Mouse (Mus musculus) lung, embryonic 16.5 days (tissue): ENCODE measurements at regions not wholly inside any gene's neighbourhood (a gene's known extent, or its start where the extent isn't known, plus 50 kb on each side); places are given as distances from the start of the nearest gene placed in this dataset.

Experiments
- ATAC-seq: fragments of 200-750 bp; cut with Nextera tagmentation; 2 replicates; pipeline ENCODE4 v1.8.0; 2017; ENCODE audit warnings: low read depth, mild to moderate bottlenecking, moderate library complexity
- H3K27ac ChIP-seq: fragments of 300-500 bp; sonication (generic); 2 replicates; pipeline ENCODE4 v1.5.1; 2014; ENCODE audit warnings: mild to moderate bottlenecking, control low read depth, low read length
- H3K27me3 ChIP-seq: fragments of 300-500 bp; sonication (generic); 2 replicates; pipeline ENCODE4 v1.6.1; 2014; ENCODE audit warnings: low read depth, low read length, mixed read lengths; ENCODE audit not compliant: control insufficient read depth, insufficient read depth
- H3K36me3 ChIP-seq: fragments of 300-500 bp; sonication (generic); 2 replicates; pipeline ENCODE4 v1.6.1; 2014; ENCODE audit warnings: low read length; ENCODE audit not compliant: control insufficient read depth, insufficient read depth
- H3K4me1 ChIP-seq: fragments of 300-500 bp; sonication (generic); replicated peaks from 2 replicates; pipeline ENCODE4 v1.6.1; 2014; ENCODE audit warnings: low read length, mixed read lengths; ENCODE audit not compliant: control insufficient read depth, insufficient read depth
- H3K4me2 ChIP-seq: fragments of 300-500 bp; sonication (generic); 2 replicates; pipeline ENCODE4 v1.6.1; 2014; ENCODE audit warnings: low read depth, low read length, control low read depth
- H3K4me3 ChIP-seq: fragments of 300-500 bp; sonication (generic); 2 replicates; pipeline ENCODE4 v1.5.1; 2014; ENCODE audit warnings: mild to moderate bottlenecking, low read length, control low read depth
- H3K9ac ChIP-seq: fragments of 300-500 bp; sonication (generic); 2 replicates; pipeline ENCODE4 v1.6.1; 2014; ENCODE audit warnings: low read length, control low read depth
- H3K9me3 ChIP-seq: fragments of 300-500 bp; sonication (generic); 2 replicates; pipeline ENCODE4 v1.6.1; 2016; ENCODE audit warnings: low read length; ENCODE audit not compliant: control insufficient read depth
- WGBS: fragments of 180-500 bp; shearing (Covaris S2); extraction: QIAGEN DNeasy Blood & Tissue Kit; methylation state at CpG from one replicate; pipeline ENCODE4 v1.1.7; 2014; 5-methylcytosine and 5-hydroxymethylcytosine counted together

DNA sequence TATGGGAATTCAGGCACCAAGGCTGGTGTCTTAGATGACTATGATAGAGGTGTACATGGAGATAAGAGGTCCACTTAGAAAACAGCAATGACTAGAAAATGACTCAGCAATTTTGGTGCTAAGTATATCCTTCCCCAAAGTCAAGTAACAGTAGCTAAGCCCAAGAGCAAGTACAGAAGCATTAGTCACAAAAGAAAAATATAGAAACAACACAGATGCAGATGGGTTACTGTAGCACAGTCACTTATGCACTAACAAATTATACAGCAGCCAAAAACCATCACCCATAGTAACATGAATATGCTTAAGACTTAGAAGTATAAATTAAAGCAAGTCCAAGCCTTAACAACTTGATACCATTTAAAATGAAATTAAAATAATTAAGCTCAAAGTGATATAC is 378.5 kb upstream of the Meis2 start:
- H3K4me3 ChIP-seq: no peak overlapping the region
- no peaks in the 10 kb centered on the region for H3K36me3 ChIP-seq
- no peak overlapping the region for H3K9ac ChIP-seq
- H3K4me2 ChIP-seq: no peak overlapping the region
- no peaks in the 10 kb centered on the region for H3K4me1 ChIP-seq
- no peaks in the 10 kb centered on the region for H3K9me3 ChIP-seq
- H3K27ac ChIP-seq: no peak overlapping the region
- no peak for ATAC-seq
- H3K27me3 ChIP-seq: no peaks in the 10 kb centered on the region

DNA sequence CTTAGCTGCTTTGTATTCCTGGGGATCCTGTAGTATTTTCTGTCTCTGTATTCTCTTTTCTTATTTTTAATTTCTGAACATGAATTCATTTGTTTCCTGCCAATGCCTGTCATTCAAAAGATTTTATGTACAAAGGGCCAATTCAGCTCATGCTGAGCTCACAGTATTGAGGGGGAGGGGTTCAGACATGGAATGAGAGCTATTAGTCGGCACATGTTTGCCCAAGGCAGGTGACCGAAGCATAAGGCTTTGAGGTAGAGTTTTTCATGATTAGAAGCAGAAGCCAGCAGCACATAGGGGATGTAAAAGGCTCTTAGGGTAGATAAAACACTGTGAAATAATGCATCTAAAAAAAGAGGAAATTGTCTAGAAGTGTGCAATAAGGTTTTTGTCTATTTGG is 374.6 kb upstream of the Meis2 start:
- 53% methylated on average over 2 of the region's 2 CpGs for WGBS
- ATAC-seq: no peak
- Histone ChIP-seq H3K9me3 (no peaks in the 10 kb centered on the region), H3K9ac (no peak overlapping the region), H3K36me3 (no peaks in the 10 kb centered on the region), H3K4me2 (no peak overlapping the region), H3K27me3 (no peaks in the 10 kb centered on the region), H3K27ac (no peak overlapping the region), H3K4me1 (no peaks in the 10 kb centered on the region), H3K4me3 (no peak overlapping the region)

GRCm38 (mm10) chr2:116433481-116433880 is 367.8 kb upstream of the Meis2 start:
- no peaks in the 10 kb centered on the region for H3K4me1 ChIP-seq
- no peaks in the 10 kb centered on the region for H3K36me3 ChIP-seq
- H3K4me2 ChIP-seq: no peak overlapping the region
- no peak overlapping the region for H3K4me3 ChIP-seq
- no peaks in the 10 kb centered on the region for H3K9me3 ChIP-seq
- no peak overlapping the region for H3K27ac ChIP-seq
- no peaks in the 10 kb centered on the region for H3K27me3 ChIP-seq
- H3K9ac ChIP-seq: no peak overlapping the region
- ATAC-seq: no peak

- H3K9ac ChIP-seq: no peak overlapping the region
- H3K4me1 ChIP-seq: no peaks in the 10 kb centered on the region
- H3K4me3 ChIP-seq: no peak overlapping the region
- H3K27me3 ChIP-seq: no peaks in the 10 kb centered on the region
- WGBS: 85% methylated on average over 8 of the region's 8 CpGs
- no peak overlapping the region for H3K4me2 ChIP-seq
- no peaks in the 10 kb centered on the region for H3K36me3 ChIP-seq
- no peaks in the 10 kb centered on the region for H3K9me3 ChIP-seq
- H3K27ac ChIP-seq: no peak overlapping the region
- no peak for ATAC-seq
These were observed 358.5 kb upstream of the Meis2 start for GRCm38 (mm10) chr2:116424131-116424530.

DNA sequence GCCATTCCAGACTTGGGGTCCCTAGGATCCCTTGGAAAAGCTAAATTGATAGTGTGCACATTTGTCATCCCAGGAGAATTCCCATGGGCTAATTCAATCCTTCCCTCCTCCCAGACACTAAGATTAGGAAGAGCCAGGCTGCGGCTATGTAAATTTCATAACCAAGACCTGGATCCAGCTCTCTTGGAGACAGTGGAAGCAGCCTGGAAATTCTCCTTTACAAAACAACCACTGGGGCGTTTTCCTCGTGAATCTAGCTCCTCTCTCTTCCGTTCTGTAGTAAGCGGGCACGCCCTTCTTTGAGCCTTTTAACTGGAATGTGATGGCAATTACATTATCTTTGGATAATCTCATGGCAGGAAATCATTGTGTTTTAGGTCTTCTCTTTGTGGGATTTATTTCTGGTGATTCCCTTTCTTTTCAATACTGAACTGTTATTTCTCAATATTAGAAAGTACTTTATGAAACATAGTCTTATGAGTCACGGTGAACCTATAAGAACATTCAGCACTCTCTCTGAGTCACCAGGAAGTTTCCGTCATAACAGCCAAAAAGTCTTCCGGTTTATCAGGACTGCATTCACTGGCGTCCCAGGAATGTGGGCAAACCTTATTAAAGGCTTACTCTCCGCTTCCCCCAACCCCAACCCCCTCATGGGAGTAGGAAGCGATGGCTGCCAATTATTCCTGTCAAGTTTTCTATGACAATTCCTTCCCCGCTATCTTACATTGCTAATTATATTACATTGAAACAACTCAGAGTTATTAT is 352.0 kb upstream of the Meis2 start:
- no peak for ATAC-seq
- Histone ChIP-seq H3K9ac (no peak overlapping the region), H3K27ac (no peak overlapping the region), H3K36me3 (no peaks in the 10 kb centered on the region), H3K4me1 (no peaks in the 10 kb centered on the region), H3K4me2 (no peak overlapping the region), H3K27me3 (no peaks in the 10 kb centered on the region), H3K9me3 (no peaks in the 10 kb centered on the region), H3K4me3 (no peak overlapping the region)
- WGBS: 53% methylated on average over 13 of the region's 13 CpGs

GRCm38 (mm10) chr2:116415742-116416141 is 350.1 kb upstream of the Meis2 start:
- Histone ChIP-seq H3K4me1 (no peaks in the 10 kb centered on the region), H3K27ac (no peak overlapping the region), H3K9ac (no peak overlapping the region), H3K9me3 (no peaks in the 10 kb centered on the region), H3K27me3 (no peaks in the 10 kb centered on the region), H3K4me3 (no peak overlapping the region), H3K4me2 (no peak overlapping the region), H3K36me3 (no peaks in the 10 kb centered on the region)
- WGBS: 60% methylated on average over 1 of the region's 1 CpGs
- no peak for ATAC-seq

- Histone ChIP-seq H3K36me3 (no peaks in the 10 kb centered on the region), H3K27ac (no peak overlapping the region), H3K4me3 (no peak overlapping the region), H3K4me1 (no peaks in the 10 kb centered on the region), H3K4me2 (no peak overlapping the region), H3K9ac (no peak overlapping the region), H3K27me3 (no peaks in the 10 kb centered on the region), H3K9me3 (no peaks in the 10 kb centered on the region)
- no peak for ATAC-seq
- 35% methylated on average over 1 of the region's 1 CpGs for WGBS
These were observed 336.5 kb upstream of the Meis2 start for GRCm38 (mm10) chr2:116402113-116402512.

DNA sequence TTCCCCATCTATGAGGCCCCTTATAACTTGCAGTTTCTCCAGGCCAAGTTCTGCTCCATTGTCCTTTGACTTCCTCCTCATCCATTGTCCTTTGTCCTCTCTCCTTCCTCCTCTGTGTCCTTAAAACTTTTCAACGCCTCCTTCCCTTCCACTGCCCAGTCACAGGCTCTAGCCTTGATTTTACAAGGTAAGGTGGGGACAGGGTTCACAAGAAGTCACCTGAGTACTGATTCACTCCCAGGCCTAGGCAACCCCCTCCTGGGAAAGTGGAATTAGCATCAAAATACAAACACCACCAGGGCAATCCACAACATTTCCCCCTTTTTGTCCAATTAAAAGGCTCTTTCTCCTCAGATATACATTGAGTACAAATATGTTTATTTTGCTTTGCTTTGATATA is 334.3 kb upstream of the Meis2 start:
- Histone ChIP-seq H3K4me3 (no peak overlapping the region), H3K9ac (no peak overlapping the region), H3K4me1 (no peaks in the 10 kb centered on the region), H3K27ac (no peak overlapping the region), H3K36me3 (no peaks in the 10 kb centered on the region), H3K4me2 (no peak overlapping the region), H3K9me3 (no peaks in the 10 kb centered on the region), H3K27me3 (no peaks in the 10 kb centered on the region)
- no peak for ATAC-seq
- 50% methylated on average over 1 of the region's 1 CpGs for WGBS

DNA sequence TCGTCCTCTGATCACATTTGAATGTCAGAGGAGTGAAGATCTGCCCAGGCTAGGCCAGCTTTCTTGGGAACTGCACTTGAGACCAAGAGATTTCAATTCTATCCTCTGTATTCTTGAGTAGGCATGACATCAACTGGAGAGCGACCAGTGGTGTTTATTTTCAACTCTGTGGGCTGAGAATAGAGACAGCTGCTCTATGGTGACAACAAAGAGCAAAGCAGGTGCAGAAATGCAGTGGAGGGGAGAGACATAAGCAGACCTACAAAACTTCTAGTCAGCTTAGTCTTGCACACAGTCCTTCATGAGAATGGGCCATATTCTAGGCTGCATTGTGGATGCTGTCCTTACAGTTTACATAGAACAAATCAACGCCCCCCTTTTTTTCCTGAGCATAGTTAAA is 303.2 kb upstream of the Meis2 start:
- ATAC-seq: no peak
- H3K4me2 ChIP-seq: no peak overlapping the region
- no peaks in the 10 kb centered on the region for H3K4me1 ChIP-seq
- WGBS: 69% methylated on average over 3 of the region's 3 CpGs
- H3K27ac ChIP-seq: no peak overlapping the region
- H3K36me3 ChIP-seq: no peaks in the 10 kb centered on the region
- no peak overlapping the region for H3K4me3 ChIP-seq
- no peak overlapping the region for H3K9ac ChIP-seq
- H3K27me3 ChIP-seq: no peaks in the 10 kb centered on the region
- no peaks in the 10 kb centered on the region for H3K9me3 ChIP-seq

- WGBS: 84% methylated on average over 2 of the region's 2 CpGs
These were observed 298.5 kb upstream of the Meis2 start for GRCm38 (mm10) chr2:116364136-116364535.

More at GRCm38 (mm10) chr2:116364136-116364535, 298.5 kb upstream of the Meis2 start:
- Histone ChIP-seq H3K4me2 (no peak overlapping the region), H3K9me3 (no peaks in the 10 kb centered on the region), H3K27ac (no peak overlapping the region), H3K27me3 (no peaks in the 10 kb centered on the region), H3K4me3 (no peak overlapping the region), H3K9ac (no peak overlapping the region), H3K4me1 (no peaks in the 10 kb centered on the region), H3K36me3 (no peaks in the 10 kb centered on the region)
- ATAC-seq: no peak
